Comparison of ENCODE assay signal across 1 mouse cellular context in genomic region chr11:103067051-103067361, GRCm38 (mm10).
A peak's percentile ranks its signal among the peaks of the same experiment; 100 is the strongest.
TF ChIP-seq lines count a peak whose summit lies in the region.

No protein-coding gene starts in this region.

TF ChIP-seq in CH12.LX, 34 proteins besides CTCF, POLR2A, EP300 and RAD21:
- TF ChIP-seq ZKSCAN1 (IDR thresholded peaks at IDR 0.05; ENCODE audit: borderline replicate concordance, low read depth, low read length) (peak; percentile 28; the same call in 1 of the 2 replicates), USF1 (IDR thresholded peaks at IDR 0.05; ENCODE audit: low read depth, low read length) (no peak)
